Mouse (Mus musculus) heart, adult 2 months (tissue): ENCODE results near the gene Hist1h2bg.
"Not testable (repeated sequence)": the region's sequence is repeated elsewhere in the genome, so short reads cannot be mapped to it uniquely, and the experiment has no call there.

Experiments
- CTCF ChIP-seq: fragments of 200-600 bp; IDR thresholded peaks from 2 replicates; pipeline ENCODE4 v1.8.1; 2022; ENCODE audit warnings: antibody characterized with exemption, mild to moderate bottlenecking, moderate library complexity
- POLR2A ChIP-seq: fragments of 200-500 bp; IDR thresholded peaks from 2 replicates; pipeline ENCODE4 v1.6.1; 2011; ENCODE audit warnings: mild to moderate bottlenecking, low read depth, low read length, control low read depth; ENCODE audit not compliant: insufficient read depth

GRCm38 (mm10) chr13:23575864-23576313, 4.7 kb downstream of the Hist1h2bg start:
- TF ChIP-seq CTCF, POLR2A: not testable (repeated sequence)
